Mouse (Mus musculus) skeletal muscle tissue, postnatal 0 days (tissue): Measurements from ENCODE around the gene Fmo2. TPM values are rescaled to one million over a fixed set of nuclear protein-coding genes. Genes with fewer than 3 reads are reported as not detected.

Experiments used
- polyA plus RNA-seq: library from polyadenylated mRNA; unstranded; fragments of >200 nt; fragmentation: Nextera tagmentation; extraction: Ambion mirVana; gene quantifications from 2 replicates; pipeline ENCODE4 v1.2.1, GENCODE M21; 2015

Fmo2 gene
- 2.0 and 2.8 TPM in 2 replicates for polyA plus RNA-seq

GRCm38 (mm10) chr1:162897838-162898811, at the start of gene Fmo2:
Gene Fmo2 (minus strand): TSS chr1:162898726.

GRCm38 (mm10) chr1:162937415-162937814, 38.9 kb upstream of the Fmo2 start, which contains the start of gene Fmo6:
Gene Fmo6 (minus strand): TSS chr1:162937515.

GRCm38 (mm10) chr1:162866280-162866681, 32.2 kb downstream of the Fmo2 start, which contains the start of gene Fmo1:
Gene Fmo1 (minus strand): TSS chr1:162866610.

Other genes with a start within 250 kb of the Fmo2 start
- gene Myocos, start 240.5 kb downstream of the Fmo2 start, polyA plus RNA-seq = not detected in 2 replicates
- gene Prrc2c, start 158.2 kb downstream of the Fmo2 start, polyA plus RNA-seq = 58.9 and 65.2 TPM in 2 replicates
- 0.15 and 0.22 TPM in 2 replicates for gene Fmo4, start 84.8 kb downstream of the Fmo2 start, polyA plus RNA-seq
- 80.5 and 106 TPM in 2 replicates for gene Fmo1, start 32.1 kb downstream of the Fmo2 start, polyA plus RNA-seq
- gene Fmo6, start 38.8 kb upstream of the Fmo2 start, polyA plus RNA-seq = 0.09 and 0.12 TPM in 2 replicates
- not detected in 2 replicates for gene Fmo3, start 85.8 kb upstream of the Fmo2 start, polyA plus RNA-seq
- gene Mroh9, start 186.9 kb upstream of the Fmo2 start, polyA plus RNA-seq = not detected in 2 replicates